Mouse (Mus musculus) cerebellum, adult (tissue): ENCODE data around the gene Wdr82.

ENCODE experiments used
- ATAC-seq: cut with Nextera tagmentation; 2 replicates; pipeline ENCODE4 v1.9.2; 2017; ENCODE audit warnings: mild to moderate bottlenecking, moderate library complexity, mixed read lengths; ENCODE audit not compliant: insufficient number of reproducible peaks, low FRiP score, low TSS enrichment

Gene Wdr82

DNA sequence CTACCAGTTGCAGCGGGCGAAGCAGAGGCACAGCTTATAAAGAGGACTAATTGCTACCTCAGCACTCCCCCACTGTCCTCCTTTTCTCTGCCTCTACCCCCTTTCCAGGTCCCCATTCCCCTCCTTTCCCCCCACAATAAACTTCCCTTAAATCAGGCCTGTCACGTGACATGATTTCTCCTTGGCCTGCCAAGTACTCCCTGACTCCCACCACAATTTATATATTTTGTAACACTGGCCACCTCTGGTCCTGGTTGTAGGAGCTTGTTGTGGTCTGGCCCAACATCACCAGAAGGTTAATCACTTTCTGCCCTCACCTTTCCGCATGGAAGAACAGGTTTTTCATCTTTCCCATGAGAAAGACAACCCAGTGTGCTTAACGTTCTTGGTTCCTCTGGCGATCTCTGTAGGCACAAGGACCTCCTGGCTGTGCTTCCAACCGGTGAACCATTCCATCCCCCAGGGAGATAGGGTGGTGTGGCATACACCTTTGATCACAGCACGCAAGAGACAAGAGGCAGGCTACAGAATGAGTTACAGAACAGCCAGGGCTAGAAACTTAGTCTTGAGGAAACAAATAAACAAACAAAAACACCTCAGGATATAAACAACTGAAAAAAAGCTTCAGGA is 50.3 kb downstream of the Wdr82 start:
- ATAC-seq = no peak

DNA sequence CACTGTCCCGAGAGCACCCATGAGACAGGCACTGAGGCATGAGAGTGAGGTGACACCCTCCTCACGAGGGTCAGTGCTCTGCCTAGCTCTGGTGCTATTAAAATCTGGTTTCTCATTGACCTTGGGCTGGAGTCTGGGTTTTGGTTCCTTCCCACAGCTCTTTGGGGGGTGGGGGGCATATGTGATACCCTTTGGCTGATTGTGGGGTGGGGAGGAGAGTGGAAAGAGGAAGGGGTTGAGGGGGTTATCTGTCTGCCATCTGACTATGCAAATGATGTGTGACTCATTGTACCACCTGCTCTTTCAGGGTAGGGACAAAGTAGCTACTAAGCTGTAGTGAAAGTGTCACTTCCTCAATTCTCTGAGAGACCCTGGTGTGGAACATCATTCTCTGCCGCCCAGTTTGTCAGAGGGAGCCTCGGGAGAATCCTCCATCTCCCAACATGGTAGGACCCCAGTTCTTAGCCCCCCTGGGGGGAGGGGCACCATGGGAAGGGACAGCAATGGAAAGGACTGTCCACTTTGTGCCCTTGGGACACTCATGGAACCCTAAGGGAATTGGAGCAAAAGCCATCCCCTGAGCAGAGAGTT is 51.6 kb downstream of the Wdr82 start, which contains the start of gene Tlr9:
Gene Tlr9 (plus strand): TSS at position 338 of the 591 bp plus-strand sequence.
- ATAC-seq = no peak

DNA sequence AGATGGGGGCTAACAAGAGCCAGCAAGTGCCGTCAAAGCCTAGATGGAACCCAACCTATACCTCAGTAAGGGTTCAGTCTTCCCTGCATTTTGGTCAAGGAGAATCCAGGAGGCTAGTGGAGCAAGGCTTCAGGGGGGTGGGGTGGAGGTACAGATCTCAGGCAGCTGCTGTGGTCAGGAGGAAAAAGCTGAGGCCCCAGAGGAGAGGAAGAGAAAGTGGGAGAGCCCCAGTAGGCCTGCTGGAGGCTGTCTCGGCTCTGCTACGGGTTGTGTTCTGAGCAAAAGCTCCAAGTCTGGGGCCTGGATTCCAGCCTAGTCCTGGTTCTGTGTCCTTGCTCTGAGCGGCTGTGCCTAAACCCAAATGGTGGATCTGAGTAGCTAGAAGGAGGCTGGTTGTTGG is 52.3 kb downstream of the Wdr82 start:
- no peak for ATAC-seq

DNA sequence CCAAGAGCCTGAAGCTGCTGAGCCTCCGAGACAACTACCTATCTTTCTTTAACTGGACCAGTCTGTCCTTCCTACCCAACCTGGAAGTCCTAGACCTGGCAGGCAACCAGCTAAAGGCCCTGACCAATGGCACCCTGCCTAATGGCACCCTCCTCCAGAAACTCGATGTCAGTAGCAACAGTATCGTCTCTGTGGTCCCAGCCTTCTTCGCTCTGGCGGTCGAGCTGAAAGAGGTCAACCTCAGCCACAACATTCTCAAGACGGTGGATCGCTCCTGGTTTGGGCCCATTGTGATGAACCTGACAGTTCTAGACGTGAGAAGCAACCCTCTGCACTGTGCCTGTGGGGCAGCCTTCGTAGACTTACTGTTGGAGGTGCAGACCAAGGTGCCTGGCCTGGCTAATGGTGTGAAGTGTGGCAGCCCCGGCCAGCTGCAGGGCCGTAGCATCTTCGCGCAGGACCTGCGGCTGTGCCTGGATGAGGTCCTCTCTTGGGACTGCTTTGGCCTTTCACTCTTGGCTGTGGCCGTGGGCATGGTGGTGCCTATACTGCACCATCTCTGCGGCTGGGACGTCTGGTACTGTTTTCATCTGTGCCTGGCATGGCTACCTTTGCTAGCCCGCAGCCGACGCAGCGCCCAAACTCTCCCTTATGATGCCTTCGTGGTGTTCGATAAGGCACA is 54.9 kb downstream of the Wdr82 start:
- no peak for ATAC-seq

GRCm38 (mm10) chr9:106226151-106226682 is 55.5 kb downstream of the Wdr82 start:
- ATAC-seq = 0 out of 2 replicates have a peak, but pooled peaks have one; percentile 52

GRCm38 (mm10) chr9:106227790-106228429 is 57.2 kb downstream of the Wdr82 start:
- ATAC-seq = no peak

DNA sequence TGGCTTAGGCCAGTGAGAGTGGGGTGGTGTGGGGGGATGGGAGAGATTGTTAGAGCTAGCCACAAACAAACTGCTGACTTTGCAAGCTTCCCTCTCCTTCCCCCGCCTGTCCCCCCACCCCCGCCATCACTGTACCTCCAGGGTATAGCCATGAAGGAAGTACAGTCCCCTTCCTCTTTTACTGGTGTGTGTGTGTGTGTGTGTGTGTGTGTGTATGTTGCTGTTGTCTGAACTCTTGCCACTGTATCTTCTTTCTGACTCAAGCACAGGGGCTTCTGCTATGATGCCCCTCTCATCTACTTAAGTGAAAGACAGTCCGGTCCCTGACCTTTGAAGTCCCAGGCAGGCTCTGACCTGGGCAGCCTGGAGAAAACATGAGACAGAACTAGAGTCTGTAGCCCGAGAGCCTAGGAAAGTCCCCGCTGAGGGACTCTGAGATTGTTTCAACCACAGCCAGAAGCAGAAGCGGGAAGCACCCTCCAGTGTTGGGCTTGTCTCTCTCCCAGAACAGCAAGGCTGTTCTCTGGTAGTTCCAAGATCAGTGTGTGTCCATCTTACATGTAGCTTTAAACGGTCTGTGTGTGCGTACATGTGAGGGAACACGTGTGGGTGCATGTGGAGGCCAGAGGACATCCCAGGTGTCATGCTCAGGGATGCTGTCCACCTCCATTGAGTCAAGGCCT is 59.5 kb downstream of the Wdr82 start:
- ATAC-seq = no peak

- no peak for ATAC-seq
Measured at GRCm38 (mm10) chr9:106230734-106231106, 60.0 kb downstream of the Wdr82 start.

GRCm38 (mm10) chr9:106231220-106231619 is 60.5 kb downstream of the Wdr82 start:
- no peak for ATAC-seq

GRCm38 (mm10) chr9:106231816-106232215 is 61.1 kb downstream of the Wdr82 start:
- ATAC-seq = no peak

DNA sequence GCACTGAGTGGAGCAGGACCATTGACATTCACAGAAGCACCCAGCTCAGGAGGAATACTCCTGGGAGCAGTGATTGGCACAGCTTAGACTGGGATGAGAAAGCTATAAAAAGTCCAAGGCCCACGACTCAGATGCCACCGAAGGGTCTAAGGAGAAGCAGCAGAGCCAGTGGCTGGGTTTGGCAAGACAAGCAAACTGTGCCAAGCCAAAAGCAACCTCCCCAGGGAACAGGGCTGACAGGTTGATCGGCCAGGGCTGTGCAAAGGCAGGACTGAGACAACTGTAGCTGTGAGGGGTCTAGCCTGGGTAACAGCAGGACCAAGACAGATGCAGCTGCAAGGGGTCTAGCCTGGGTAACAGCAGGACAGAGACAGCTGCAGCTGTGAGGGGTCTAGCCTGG is 62.2 kb downstream of the Wdr82 start:
- no peak for ATAC-seq

GRCm38 (mm10) chr9:106233953-106234352 is 63.2 kb downstream of the Wdr82 start:
- no peak for ATAC-seq

DNA sequence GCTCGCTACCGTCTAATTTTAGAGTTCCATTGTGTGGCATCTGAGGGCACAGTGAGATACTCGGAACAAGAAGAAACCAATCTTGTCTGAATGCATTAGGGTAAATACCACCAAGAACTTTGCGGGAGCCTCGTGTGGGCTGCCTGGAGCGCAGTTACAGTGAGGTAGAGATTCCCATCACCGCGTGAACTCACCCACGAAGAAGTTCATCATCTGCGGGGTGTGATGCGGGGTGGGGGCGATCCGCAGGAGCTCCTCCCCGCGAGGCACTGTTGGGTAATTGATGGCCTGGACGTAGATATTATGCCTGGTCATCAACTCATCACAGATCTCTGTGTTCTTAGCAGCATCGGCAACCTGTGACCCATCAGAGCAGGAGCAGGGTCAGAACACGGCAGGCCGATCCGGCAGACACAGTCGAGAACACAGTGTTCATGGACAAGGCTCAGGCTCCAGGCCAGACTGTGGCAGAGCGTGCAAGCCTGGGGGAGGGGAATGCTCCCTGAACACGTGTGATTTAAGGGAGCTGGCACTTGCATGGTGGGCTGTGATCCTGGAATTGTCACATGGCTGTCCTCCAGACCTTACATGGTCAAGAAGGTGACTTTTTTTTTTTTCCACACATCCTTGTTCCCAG is 64.6 kb downstream of the Wdr82 start:
- ATAC-seq = no peak

- ATAC-seq = no peak
Measured at GRCm38 (mm10) chr9:106236156-106236817, 65.6 kb downstream of the Wdr82 start.

- no peak for ATAC-seq
Measured at GRCm38 (mm10) chr9:106236818-106237211, 66.1 kb downstream of the Wdr82 start.

DNA sequence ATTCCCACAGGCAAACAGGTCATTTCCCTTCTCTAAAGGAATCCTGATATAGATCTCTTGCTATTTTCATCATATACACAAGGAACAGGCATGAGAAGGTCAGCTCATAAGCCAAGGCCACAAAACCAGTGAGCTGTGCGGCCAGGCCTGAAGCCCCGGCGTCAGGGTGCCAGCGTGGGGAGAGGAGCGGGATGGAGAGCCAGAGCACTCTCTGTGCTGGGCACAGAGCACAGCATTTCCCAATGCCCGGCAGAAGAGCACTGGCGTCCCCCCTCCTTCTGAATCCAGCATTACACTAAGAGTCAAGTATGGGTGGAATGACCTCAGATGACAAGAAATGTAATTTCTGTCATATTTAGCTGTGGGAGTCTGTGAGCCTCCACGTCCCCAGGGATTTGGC is 66.7 kb downstream of the Wdr82 start:
- no peak for ATAC-seq

DNA sequence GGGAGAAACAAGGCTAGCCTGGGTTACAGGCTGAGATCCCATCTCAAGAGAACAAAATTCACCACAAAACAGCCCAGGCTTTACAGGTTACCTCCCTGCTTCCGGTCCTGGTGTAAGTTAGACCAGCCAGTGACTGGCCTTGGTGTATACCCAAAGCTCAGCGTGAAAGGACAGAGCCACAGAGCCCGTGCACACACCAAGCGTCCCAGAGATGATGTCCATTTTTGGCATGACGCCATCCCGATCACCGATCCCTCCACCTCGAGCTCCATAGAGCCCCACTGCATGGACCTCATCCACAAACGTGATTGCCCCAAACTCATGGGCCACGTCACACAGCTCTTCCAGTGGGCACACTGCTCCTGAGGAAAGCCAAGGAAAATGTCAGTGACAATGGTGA is 67.2 kb downstream of the Wdr82 start:
- ATAC-seq = no peak
